Mouse (Mus musculus) testis, adult 2 months (tissue): ENCODE measurements at regions not wholly inside any gene's neighbourhood (a gene's known extent, or its start where the extent isn't known, plus 50 kb on each side); places are given as distances from the start of the nearest gene placed in this dataset.

Source experiments
- CTCF ChIP-seq: fragments of 200-500 bp; IDR thresholded peaks from 2 replicates; pipeline ENCODE4 v1.5.1; 2012; ENCODE audit warnings: low read depth, mild to moderate bottlenecking, inconsistent platforms, low read length, moderate library complexity; ENCODE audit not compliant: control insufficient read depth, insufficient read depth, insufficient replicate concordance
- POLR2A ChIP-seq: fragments of 200-500 bp; IDR thresholded peaks from 2 replicates; pipeline ENCODE4 v1.6.1; 2012; ENCODE audit warnings: low read depth, mild to moderate bottlenecking, inconsistent platforms, low read length, moderate library complexity; ENCODE audit not compliant: control insufficient read depth

DNA sequence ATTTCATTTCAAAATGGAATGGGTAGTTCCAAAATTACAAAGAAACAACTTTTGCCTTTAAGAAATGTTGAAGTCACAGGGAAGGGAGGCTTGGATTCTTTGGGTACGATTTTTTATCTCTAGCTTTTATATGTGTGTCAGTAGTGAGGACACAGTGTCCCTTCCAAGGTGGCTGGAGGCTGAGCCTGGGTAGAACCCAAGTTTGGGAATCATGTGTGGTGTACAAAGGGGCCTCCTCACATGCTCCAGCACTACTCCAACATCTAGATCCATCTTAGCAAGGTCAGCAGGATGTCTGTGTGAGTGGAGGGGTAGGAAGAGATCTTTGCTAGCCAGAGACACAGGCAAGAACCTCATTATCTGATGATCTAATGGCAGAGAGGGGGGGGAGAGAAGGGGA is 134.5 kb upstream of the Tas2r119 start:
- TF ChIP-seq CTCF = no peak
- no peak for TF ChIP-seq POLR2A
